Comparison of ENCODE assay signal across 8 mouse cellular contexts in genomic region chr7:19151121-19151520, GRCm38 (mm10). TPM values are rescaled to one million over a fixed set of nuclear protein-coding genes. Genes with fewer than 3 reads are reported as not detected.
DNase-seq lines count a peak whose midpoint lies in the region; ATAC-seq and TF ChIP-seq lines count a peak whose summit lies in the region.
"Not testable (repeated sequence)": the region's sequence is repeated elsewhere in the genome, so short reads cannot be mapped to it uniquely, and the experiment has no call there.
"Had no signal": no experiment of that assay in that cellular context is flagged by ENCODE, and none has a peak within 500 bp of the region (broad histone marks: within the 10 kb centered on the region; RNA-seq: fewer than 3 reads in every experiment).

No protein-coding gene starts in this region.

- not testable (repeated sequence) for H3K27ac ChIP-seq in cortical plate, adult 2 months (ENCODE audit: insufficient read depth, low read length); forebrain, embryonic 12.5 days; heart, embryonic 13.5 days (replicated peaks); intestine, embryonic 15.5 days; liver, embryonic 11.5 days (ENCODE audit: low read depth, low read length); lung, embryonic 14.5 days (ENCODE audit: low read depth); neural tube, embryonic 13.5 days (replicated peaks)

- H3K4me2 ChIP-seq in forebrain, embryonic 12.5 days; heart, embryonic 13.5 days: not testable (repeated sequence)
- H3K4me2 ChIP-seq in intestine, embryonic 15.5 days (replicated peaks), result 0 out of 2 replicates have a peak overlapping the region, but pooled peaks have one; percentile 80
- peak overlapping the region; percentile 91 for H3K4me2 ChIP-seq in liver, embryonic 11.5 days
- H3K4me2 ChIP-seq in lung, embryonic 14.5 days, result peak overlapping the region; percentile 81; the same call in 1 of the 2 replicates
- H3K4me2 ChIP-seq in neural tube, embryonic 13.5 days, result peak overlapping the region; percentile 97; the same call in 1 of the 2 replicates

- not testable (repeated sequence) for H3K9ac ChIP-seq in forebrain, embryonic 12.5 days; lung, embryonic 14.5 days; neural tube, embryonic 13.5 days
- peak overlapping the region; percentile 92; the same call in 1 of the 2 replicates for H3K9ac ChIP-seq in heart, embryonic 13.5 days
- peak overlapping the region; percentile 9; the same call in 1 of the 2 replicates for H3K9ac ChIP-seq in intestine, embryonic 15.5 days
- peak overlapping the region; percentile 82; the same call in 1 of the 2 replicates for H3K9ac ChIP-seq in liver, embryonic 11.5 days (ENCODE audit: low read depth, low read length)

- not testable (repeated sequence) for H3K27me3 ChIP-seq in forebrain, embryonic 12.5 days; heart, embryonic 13.5 days (replicated peaks); intestine, embryonic 15.5 days (replicated peaks); liver, embryonic 11.5 days (replicated peaks; ENCODE audit: control insufficient read depth, insufficient read depth, low read length); lung, embryonic 14.5 days (ENCODE audit: insufficient read depth, low read length); neural tube, embryonic 13.5 days

- TF ChIP-seq CTCF in cortical plate, adult 2 months (IDR thresholded peaks at IDR 0.05; ENCODE audit: extremely low read depth, insufficient read depth, low read length); lung, embryonic 14.5 days (IDR thresholded peaks at IDR 0.05; ENCODE audit: low read depth): not testable (repeated sequence)

- WGBS in forebrain, embryonic 12.5 days, result 91% methylated on average over 10 of the region's 10 CpGs
- WGBS in heart, embryonic 13.5 days, result 81% methylated on average over 10 of the region's 10 CpGs
- 88% methylated on average over 10 of the region's 10 CpGs for WGBS in intestine, embryonic 15.5 days
- WGBS in liver, embryonic 11.5 days, result 88% methylated on average over 10 of the region's 10 CpGs
- 87% methylated on average over 10 of the region's 10 CpGs for WGBS in lung, embryonic 14.5 days
- WGBS in neural tube, embryonic 13.5 days, result 93% methylated on average over 10 of the region's 10 CpGs

- DNase-seq in liver, embryonic 11.5 days (ENCODE audit: low spot score); lung, embryonic 14.5 days: not testable (repeated sequence)

- ATAC-seq in forebrain, embryonic 12.5 days (ENCODE audit: low FRiP score); heart, embryonic 13.5 days (ENCODE audit: extremely low read depth, insufficient number of reproducible peaks, low FRiP score, low TSS enrichment); intestine, embryonic 15.5 days; liver, embryonic 11.5 days (replicated peaks; ENCODE audit: low FRiP score); lung, embryonic 14.5 days (ENCODE audit: insufficient read depth); neural tube, embryonic 13.5 days (ENCODE audit: low read depth): not testable (repeated sequence)

- H3K4me3 ChIP-seq in cortical plate, adult 2 months (ENCODE audit: insufficient read depth, low read length), result peak overlapping the region; percentile 17; the same call in 1 of the 2 replicates
- 0 out of 2 replicates have a peak overlapping the region, but pooled peaks have one; percentile 68 for H3K4me3 ChIP-seq in forebrain, embryonic 12.5 days (replicated peaks)
- peak overlapping the region; percentile 82; the same call in 1 of the 2 replicates for H3K4me3 ChIP-seq in heart, embryonic 13.5 days
- not testable (repeated sequence) for H3K4me3 ChIP-seq in intestine, embryonic 15.5 days (replicated peaks); liver, embryonic 11.5 days (ENCODE audit: low read depth, low read length); lung, embryonic 14.5 days (ENCODE audit: low read depth, low read length)
- 0 out of 2 replicates have a peak overlapping the region, but pooled peaks have one; percentile 53 for H3K4me3 ChIP-seq in neural tube, embryonic 13.5 days

- not testable (repeated sequence) for H3K4me1 ChIP-seq in cortical plate, adult 2 months (ENCODE audit: control insufficient read depth, insufficient read depth, low read length)
- H3K4me1 ChIP-seq in forebrain, embryonic 12.5 days, result peaks cover 18% of the 10 kb centered on the region
- peaks cover 27% of the 10 kb centered on the region for H3K4me1 ChIP-seq in heart, embryonic 13.5 days
- H3K4me1 ChIP-seq in intestine, embryonic 15.5 days (replicated peaks), result peaks cover 23% of the 10 kb centered on the region
- peaks cover 12% of the 10 kb centered on the region for H3K4me1 ChIP-seq in liver, embryonic 11.5 days (replicated peaks; ENCODE audit: control insufficient read depth, insufficient read depth, low read length)
- H3K4me1 ChIP-seq in lung, embryonic 14.5 days (ENCODE audit: insufficient read depth), result peaks cover 12% of the 10 kb centered on the region
- peaks cover 30% of the 10 kb centered on the region for H3K4me1 ChIP-seq in neural tube, embryonic 13.5 days (replicated peaks)

- H3K36me3 ChIP-seq in forebrain, embryonic 12.5 days (replicated peaks), result peaks cover 48% of the 10 kb centered on the region
- H3K36me3 ChIP-seq in heart, embryonic 13.5 days, result peaks cover 48% of the 10 kb centered on the region
- H3K36me3 ChIP-seq in intestine, embryonic 15.5 days, result peaks cover 19% of the 10 kb centered on the region
- H3K36me3 ChIP-seq in liver, embryonic 11.5 days (ENCODE audit: control insufficient read depth, insufficient read depth, low read length), result peaks cover 15% of the 10 kb centered on the region
- H3K36me3 ChIP-seq in lung, embryonic 14.5 days (ENCODE audit: insufficient read depth), result peaks cover 41% of the 10 kb centered on the region
- peaks cover 56% of the 10 kb centered on the region for H3K36me3 ChIP-seq in neural tube, embryonic 13.5 days

- H3K9me3 ChIP-seq in forebrain, embryonic 12.5 days; heart, embryonic 13.5 days; intestine, embryonic 15.5 days; liver, embryonic 11.5 days (ENCODE audit: control insufficient read depth, low read length); lung, embryonic 14.5 days (ENCODE audit: low read depth, low read length); neural tube, embryonic 13.5 days: not testable (repeated sequence)

- TF ChIP-seq POLR2A in cortical plate, adult 2 months (IDR thresholded peaks at IDR 0.05; ENCODE audit: extremely low read depth, insufficient read depth, low read length), result not testable (repeated sequence)

RNA-seq across cellular contexts. Expression of gene Snrpd2, which starts 1.6 kb away (rescaled TPM):
- polyA plus RNA-seq in cortical plate, adult 2 months (2012; rRNA removed), result 88.2 and 92.1 TPM in 2 replicates
- polyA plus RNA-seq in forebrain, embryonic 12.5 days (2016; fragmentation: Nextera tagmentation; extraction: Ambion mirVana), result 148 and 153 TPM in 2 replicates
- polyA plus RNA-seq in heart, embryonic 13.5 days (2015; fragmentation: Nextera tagmentation; extraction: Ambion mirVana), result 107 and 113 TPM in 2 replicates
- polyA plus RNA-seq in intestine, embryonic 15.5 days (2015; fragmentation: Nextera tagmentation; extraction: Ambion mirVana), result 138 TPM in 2 replicates
- polyA plus RNA-seq in liver, embryonic 11.5 days (2014; fragmentation: Nextera tagmentation; extraction: Ambion mirVana), result 140 and 158 TPM in 2 replicates
- 158 and 161 TPM in 2 replicates for polyA plus RNA-seq in lung, embryonic 14.5 days (2014; fragmentation: Nextera tagmentation; extraction: Ambion mirVana)
- polyA plus RNA-seq in neural tube, embryonic 13.5 days (2015; fragmentation: Nextera tagmentation; extraction: Ambion mirVana), result 108 and 118 TPM in 2 replicates

RNA-seq across cellular contexts. Expression of gene Qpctl, which starts 2.0 kb away (rescaled TPM):
- polyA plus RNA-seq in cortical plate, adult 2 months (2012; rRNA removed), result 16.2 and 17.4 TPM in 2 replicates
- polyA plus RNA-seq in forebrain, embryonic 12.5 days (2016; fragmentation: Nextera tagmentation; extraction: Ambion mirVana), result 14.4 and 14.7 TPM in 2 replicates
- 9.5 and 9.7 TPM in 2 replicates for polyA plus RNA-seq in heart, embryonic 13.5 days (2015; fragmentation: Nextera tagmentation; extraction: Ambion mirVana)
- polyA plus RNA-seq in intestine, embryonic 15.5 days (2015; fragmentation: Nextera tagmentation; extraction: Ambion mirVana), result 9.2 and 11.5 TPM in 2 replicates
- polyA plus RNA-seq in liver, embryonic 11.5 days (2014; fragmentation: Nextera tagmentation; extraction: Ambion mirVana), result 7.5 and 9.5 TPM in 2 replicates
- 12.5 and 13.1 TPM in 2 replicates for polyA plus RNA-seq in lung, embryonic 14.5 days (2014; fragmentation: Nextera tagmentation; extraction: Ambion mirVana)
- 21.7 and 22.2 TPM in 2 replicates for polyA plus RNA-seq in neural tube, embryonic 13.5 days (2015; fragmentation: Nextera tagmentation; extraction: Ambion mirVana)

RNA-seq across cellular contexts. Expression of gene Gipr, which starts 14.8 kb away (rescaled TPM):
- 3.3 and 3.9 TPM in 2 replicates for polyA plus RNA-seq in cortical plate, adult 2 months (2012; rRNA removed)
- 1.1 and 1.3 TPM in 2 replicates for polyA plus RNA-seq in forebrain, embryonic 12.5 days (2016; fragmentation: Nextera tagmentation; extraction: Ambion mirVana)
- 9.9 and 14.6 TPM in 2 replicates for polyA plus RNA-seq in heart, embryonic 13.5 days (2015; fragmentation: Nextera tagmentation; extraction: Ambion mirVana)
- 2.5 and 2.8 TPM in 2 replicates for polyA plus RNA-seq in intestine, embryonic 15.5 days (2015; fragmentation: Nextera tagmentation; extraction: Ambion mirVana)
- 0.69 and 0.73 TPM in 2 replicates for polyA plus RNA-seq in liver, embryonic 11.5 days (2014; fragmentation: Nextera tagmentation; extraction: Ambion mirVana)
- polyA plus RNA-seq in lung, embryonic 14.5 days (2014; fragmentation: Nextera tagmentation; extraction: Ambion mirVana), result 0.26 and 0.85 TPM in 2 replicates
- 1.3 and 1.4 TPM in 2 replicates for polyA plus RNA-seq in neural tube, embryonic 13.5 days (2015; fragmentation: Nextera tagmentation; extraction: Ambion mirVana)
- polyA plus RNA-seq: limb, embryonic 11.5 days had no signal

RNA-seq across cellular contexts. Expression of gene Eml2, which starts 25.1 kb away (rescaled TPM):
- polyA plus RNA-seq in cortical plate, adult 2 months (2012; rRNA removed), result 156 and 157 TPM in 2 replicates
- polyA plus RNA-seq in forebrain, embryonic 12.5 days (2016; fragmentation: Nextera tagmentation; extraction: Ambion mirVana), result 5.8 and 6.5 TPM in 2 replicates
- polyA plus RNA-seq in heart, embryonic 13.5 days (2015; fragmentation: Nextera tagmentation; extraction: Ambion mirVana), result 15.8 and 20.6 TPM in 2 replicates
- polyA plus RNA-seq in intestine, embryonic 15.5 days (2015; fragmentation: Nextera tagmentation; extraction: Ambion mirVana), result 6.5 and 7.3 TPM in 2 replicates
- 2.7 and 3.8 TPM in 2 replicates for polyA plus RNA-seq in liver, embryonic 11.5 days (2014; fragmentation: Nextera tagmentation; extraction: Ambion mirVana)
- 2.6 and 2.7 TPM in 2 replicates for polyA plus RNA-seq in lung, embryonic 14.5 days (2014; fragmentation: Nextera tagmentation; extraction: Ambion mirVana)
- 6.8 and 8.1 TPM in 2 replicates for polyA plus RNA-seq in neural tube, embryonic 13.5 days (2015; fragmentation: Nextera tagmentation; extraction: Ambion mirVana)

RNA-seq across cellular contexts. Expression of gene Fbxo46, which starts 31.5 kb away (rescaled TPM):
- 8.2 and 8.6 TPM in 2 replicates for polyA plus RNA-seq in cortical plate, adult 2 months (2012; rRNA removed)
- polyA plus RNA-seq in forebrain, embryonic 12.5 days (2016; fragmentation: Nextera tagmentation; extraction: Ambion mirVana), result 18.4 and 23.1 TPM in 2 replicates
- 8.0 and 8.6 TPM in 2 replicates for polyA plus RNA-seq in heart, embryonic 13.5 days (2015; fragmentation: Nextera tagmentation; extraction: Ambion mirVana)
- 10.5 and 12.8 TPM in 2 replicates for polyA plus RNA-seq in intestine, embryonic 15.5 days (2015; fragmentation: Nextera tagmentation; extraction: Ambion mirVana)
- polyA plus RNA-seq in liver, embryonic 11.5 days (2014; fragmentation: Nextera tagmentation; extraction: Ambion mirVana), result 9.9 TPM in 2 replicates
- polyA plus RNA-seq in lung, embryonic 14.5 days (2014; fragmentation: Nextera tagmentation; extraction: Ambion mirVana), result 9.7 and 11.6 TPM in 2 replicates
- 17.7 and 18.1 TPM in 2 replicates for polyA plus RNA-seq in neural tube, embryonic 13.5 days (2015; fragmentation: Nextera tagmentation; extraction: Ambion mirVana)
